Mouse (Mus musculus) testis, adult 10 weeks (tissue): ENCODE data around the gene Zscan29. TPM values are rescaled to one million over a fixed set of nuclear protein-coding genes. Genes with fewer than 3 reads are reported as not detected.

ENCODE experiments used
- polyA plus RNA-seq: library from polyadenylated mRNA; stranded (reverse); fragments of 350-450 nt; fragmentation: Illumina TruSeq; extraction: RNeasy Lipid Tissue Mini Kit (QIAGEN cat#74804); gene quantifications from one replicate; pipeline ENCODE4 v1.2.3, GENCODE M21; 2014; ENCODE audit warnings: low read depth, low replicate concordance

The Zscan29 gene
- 7.7 TPM for polyA plus RNA-seq

GRCm38 (mm10) chr2:121170980-121171742, at the start of gene Zscan29:
Gene Zscan29, minus strand, starts transcription at chr2:121171125.

GRCm38 (mm10) chr2:121170481-121170971, 399 bp downstream of the Zscan29 start, which contains the start of gene Tubgcp4:
Gene Tubgcp4, plus strand, starts transcription at chr2:121170654.

GRCm38 (mm10) chr2:121140018-121140882, 30.7 kb downstream of the Zscan29 start, which contains the start of the genes Adal and Lcmt2:
Gene Adal, plus strand, starts transcription at chr2:121140428.
Gene Lcmt2, minus strand, starts transcription at chr2:121140653.

GRCm38 (mm10) chr2:121109695-121110094, 61.2 kb downstream of the Zscan29 start, which contains the start of gene Tgm7:
Gene Tgm7, minus strand, starts transcription at chr2:121109795.

Other genes with a start within 250 kb of the Zscan29 start
- gene Ubr1, start 200.4 kb downstream of the Zscan29 start, polyA plus RNA-seq, result 19.3 TPM
- 9.5 TPM for gene Tmem62, start 194.1 kb downstream of the Zscan29 start, polyA plus RNA-seq
- 14.0 TPM for gene Ccndbp1, start 162.7 kb downstream of the Zscan29 start, polyA plus RNA-seq
- gene Epb42, start 134.1 kb downstream of the Zscan29 start, polyA plus RNA-seq, result not detected
- gene Tgm5, start 85.3 kb downstream of the Zscan29 start, polyA plus RNA-seq, result not detected
- 0.10 TPM for gene Tgm7, start 61.3 kb downstream of the Zscan29 start, polyA plus RNA-seq
- 22.6 TPM for gene Adal, start 30.7 kb downstream of the Zscan29 start, polyA plus RNA-seq
- gene Lcmt2, start 30.5 kb downstream of the Zscan29 start, polyA plus RNA-seq, result 1.1 TPM
- gene Tubgcp4, start 471 bp downstream of the Zscan29 start, polyA plus RNA-seq, result 50.3 TPM
- gene Trp53bp1, start 100.3 kb upstream of the Zscan29 start, polyA plus RNA-seq, result 38.4 TPM
- gene Map1a, start 118.5 kb upstream of the Zscan29 start, polyA plus RNA-seq, result 0.92 TPM
- gene Ppip5k1, start 184.3 kb upstream of the Zscan29 start, polyA plus RNA-seq, result 11.1 TPM
- gene Ckmt1, start 186.6 kb upstream of the Zscan29 start, polyA plus RNA-seq, result not detected
- gene Strc, start 216.0 kb upstream of the Zscan29 start, polyA plus RNA-seq, result not detected
- 841 TPM for gene Pdia3, start 242.7 kb upstream of the Zscan29 start, polyA plus RNA-seq
- gene Catsper2, start 242.7 kb upstream of the Zscan29 start, polyA plus RNA-seq, result 346 TPM